Comparison of ENCODE assay signal across 20 mouse cellular contexts in the genomic region with DNA sequence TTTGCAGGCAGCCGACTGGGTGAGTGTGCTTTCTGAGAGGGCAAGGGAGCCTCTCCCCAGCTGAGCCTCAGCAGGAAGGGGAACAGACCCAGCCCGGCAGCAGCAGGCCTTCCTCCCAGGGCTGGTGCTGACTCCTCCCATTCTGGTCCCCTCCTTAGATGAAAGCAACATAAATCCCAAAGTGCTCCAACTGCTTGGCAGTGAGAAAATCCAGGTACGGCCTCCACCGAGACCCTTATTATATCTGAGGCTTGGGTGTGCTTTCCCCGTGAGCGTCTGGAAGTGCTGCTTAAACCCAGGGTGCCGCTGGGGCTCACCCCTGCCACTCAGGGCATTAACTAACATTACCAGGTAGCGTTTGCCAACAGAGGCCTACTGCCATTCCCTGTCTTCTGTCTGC. TPM values are rescaled to one million over a fixed set of nuclear protein-coding genes. Genes with fewer than 3 reads are reported as not detected.
DNase-seq lines count a peak whose midpoint lies in the region; ATAC-seq and TF ChIP-seq lines count a peak whose summit lies in the region.
"Had no signal": no experiment of that assay in that cellular context is flagged by ENCODE, and none has a peak within 500 bp of the region (broad histone marks: within the 10 kb centered on the region; RNA-seq: fewer than 3 reads in every experiment).

No protein-coding gene starts in this region.

- ATAC-seq in embryonic facial prominence, embryonic 11.5 days (replicated peaks; ENCODE audit: insufficient number of reproducible peaks, low FRiP score, low TSS enrichment, low read depth): no peak
- peak; percentile 44 for ATAC-seq in megakaryocyte, adult 5-6 weeks (ENCODE audit: poor library complexity, severe bottlenecking)
- no peak for ATAC-seq in lung, postnatal 0 days
- no peak for ATAC-seq in midbrain, embryonic 13.5 days
- ATAC-seq: Patski had no signal

- no peak overlapping the region for H3K4me2 ChIP-seq in embryonic facial prominence, embryonic 11.5 days (ENCODE audit: low read depth, low read length)
- H3K4me2 ChIP-seq in lung, postnatal 0 days (replicated peaks; ENCODE audit: low read depth, low read length): no peak overlapping the region
- no peak overlapping the region for H3K4me2 ChIP-seq in midbrain, embryonic 13.5 days (replicated peaks)
- H3K4me2 ChIP-seq: embryonic facial prominence, embryonic 12.5 days; neural tube, embryonic 13.5 days had no signal

- H3K4me1 ChIP-seq in embryonic facial prominence, embryonic 11.5 days (ENCODE audit: control insufficient read depth, insufficient read depth, low read length): peaks cover 3% of the 10 kb centered on the region; the same call in 1 of the 2 replicates
- H3K4me1 ChIP-seq in embryonic facial prominence, embryonic 10.5 days: peaks cover 27% of the 10 kb centered on the region
- peaks cover 12% of the 10 kb centered on the region; the same call in 1 of the 2 replicates for H3K4me1 ChIP-seq in lung, postnatal 0 days (ENCODE audit: insufficient read depth, low read depth, low read length)
- peaks cover 20% of the 10 kb centered on the region for H3K4me1 ChIP-seq in midbrain, embryonic 13.5 days (replicated peaks)

- no peaks in the 10 kb centered on the region for H3K9me3 ChIP-seq in embryonic facial prominence, embryonic 11.5 days (replicated peaks; ENCODE audit: control insufficient read depth, low read length)
- no peaks in the 10 kb centered on the region for H3K9me3 ChIP-seq in embryonic facial prominence, embryonic 10.5 days
- no peaks in the 10 kb centered on the region for H3K9me3 ChIP-seq in lung, postnatal 0 days (ENCODE audit: low read length)
- no peaks in the 10 kb centered on the region for H3K9me3 ChIP-seq in midbrain, embryonic 13.5 days
- H3K9me3 ChIP-seq: embryonic facial prominence, embryonic 12.5 days; neural tube, embryonic 13.5 days had no signal

- TF ChIP-seq EP300 in lung, postnatal 0 days (IDR thresholded peaks at IDR 0.05): no peak

- TF ChIP-seq CTCF in left cerebral cortex, adult 2 months (IDR thresholded peaks at IDR 0.05): no peak
- no peak for TF ChIP-seq CTCF in lung, postnatal 0 days (IDR thresholded peaks at IDR 0.05)

- H3K9ac ChIP-seq in embryonic facial prominence, embryonic 11.5 days (replicated peaks; ENCODE audit: low read length): no peak overlapping the region
- no peak overlapping the region for H3K9ac ChIP-seq in lung, postnatal 0 days (replicated peaks; ENCODE audit: low read depth)
- no peak overlapping the region for H3K9ac ChIP-seq in midbrain, embryonic 13.5 days (replicated peaks)
- H3K9ac ChIP-seq: embryonic facial prominence, embryonic 12.5 days; neural tube, embryonic 13.5 days had no signal

- no peak overlapping the region for H3K4me3 ChIP-seq in embryonic facial prominence, embryonic 11.5 days (ENCODE audit: low read depth, low read length)
- no peak overlapping the region for H3K4me3 ChIP-seq in embryonic facial prominence, embryonic 10.5 days
- no peak overlapping the region for H3K4me3 ChIP-seq in left cerebral cortex, adult 2 months
- no peak overlapping the region for H3K4me3 ChIP-seq in lung, postnatal 0 days (ENCODE audit: low read depth, low read length)
- H3K4me3 ChIP-seq in midbrain, embryonic 13.5 days (replicated peaks): no peak overlapping the region
- H3K4me3 ChIP-seq: embryonic facial prominence, embryonic 12.5 days; erythroblast, embryonic 14.5 days; neural tube, embryonic 13.5 days had no signal

- H3K36me3 ChIP-seq in embryonic facial prominence, embryonic 11.5 days (replicated peaks; ENCODE audit: control insufficient read depth, insufficient read depth, low read depth, low read length): peaks cover 2% of the 10 kb centered on the region
- H3K36me3 ChIP-seq in embryonic facial prominence, embryonic 10.5 days (replicated peaks): peaks cover 61% of the 10 kb centered on the region
- H3K36me3 ChIP-seq in lung, postnatal 0 days (ENCODE audit: insufficient read depth, low read length): peaks cover 40% of the 10 kb centered on the region; the same call in 1 of the 2 replicates
- peaks cover 48% of the 10 kb centered on the region for H3K36me3 ChIP-seq in midbrain, embryonic 13.5 days

- peak overlapping the region; percentile 22; the same call in 1 of the 2 replicates for H3K27ac ChIP-seq in embryonic facial prominence, embryonic 11.5 days (replicated peaks; ENCODE audit: low read depth, low read length)
- no peak overlapping the region; the same call in 1 of the 2 replicates for H3K27ac ChIP-seq in embryonic facial prominence, embryonic 10.5 days (replicated peaks)
- peak overlapping the region; percentile 16; the same call in 1 of the 2 replicates for H3K27ac ChIP-seq in left cerebral cortex, adult 2 months
- no peak overlapping the region for H3K27ac ChIP-seq in lung, postnatal 0 days (ENCODE audit: low read length)
- no peak overlapping the region for H3K27ac ChIP-seq in midbrain, embryonic 13.5 days
- H3K27ac ChIP-seq: embryonic facial prominence, embryonic 12.5 days; neural tube, embryonic 13.5 days had no signal

- DNase-seq in embryonic facial prominence, embryonic 11.5 days (ENCODE audit: low spot score): no peak
- DNase-seq in embryonic facial prominence, embryonic 10.5 days (ENCODE audit: low spot score): no peak
- DNase-seq in left cerebral cortex, adult 2 months (ENCODE audit: extremely low spot score in 1 of 2, low spot score in 2 of 2): no peak
- DNase-seq in left cerebral cortex, adult 9 months (ENCODE audit: low spot score in 2 of 2): no peak
- DNase-seq in lung, postnatal 0 days (ENCODE audit: low spot score): no peak
- no peak for DNase-seq in urinary bladder, postnatal 25 days (ENCODE audit: low spot score)
- DNase-seq: adrenal gland, adult 8-10 months; cerebellum, adult 8-10 months; heart, adult 18-20 months; heart, postnatal 36 days; kidney, adult 8-10 months; kidney, postnatal 14 days; liver; lung, postnatal 14 days had no signal

- H3K27me3 ChIP-seq in embryonic facial prominence, embryonic 11.5 days (ENCODE audit: control insufficient read depth, insufficient read depth, low read length): no peaks in the 10 kb centered on the region
- no peaks in the 10 kb centered on the region for H3K27me3 ChIP-seq in embryonic facial prominence, embryonic 10.5 days (replicated peaks; ENCODE audit: low read depth, poor library complexity, severe bottlenecking)
- no peaks in the 10 kb centered on the region for H3K27me3 ChIP-seq in lung, postnatal 0 days (replicated peaks; ENCODE audit: insufficient read depth, low read length)
- H3K27me3 ChIP-seq in midbrain, embryonic 13.5 days: no peaks in the 10 kb centered on the region
- H3K27me3 ChIP-seq: embryonic facial prominence, embryonic 12.5 days; neural tube, embryonic 13.5 days; Patski had no signal

- intact Hi-C loops in left cerebral cortex, adult 2 months (cut with DNase I): loop anchor here (2.0 kb wide), 1 partner anchor 21 kb away; a partner anchor contains a TSS

- WGBS in embryonic facial prominence, embryonic 11.5 days: 71% methylated on average over 8 of the region's 8 CpGs
- WGBS in embryonic facial prominence, embryonic 10.5 days: 63% methylated on average over 8 of the region's 8 CpGs
- 72% methylated on average over 8 of the region's 8 CpGs for WGBS in lung, postnatal 0 days
- 76% methylated on average over 8 of the region's 8 CpGs for WGBS in midbrain, embryonic 13.5 days

RNA-seq across cellular contexts. Expression of a gene that starts 20.7 kb away (rescaled TPM):
- polyA plus RNA-seq in embryonic facial prominence, embryonic 11.5 days (2014; fragmentation: Nextera tagmentation; extraction: Ambion mirVana): 110 TPM in 2 replicates
- polyA plus RNA-seq in embryonic facial prominence, embryonic 10.5 days (2016; fragmentation: Nextera tagmentation; extraction: Ambion mirVana): 112 and 116 TPM in 2 replicates
- total RNA-seq in left cerebral cortex, adult 2 months (2021): 10 to 100 TPM; 56.8 to 58.8 TPM
- total RNA-seq in megakaryocyte, adult 5-6 weeks (2015): 30.2 and 32.5 TPM in 2 replicates
- 89.8 and 106 TPM in 2 replicates for total RNA-seq in megakaryocyte, adult 5-6 weeks (2017)
- polyA plus RNA-seq in lung, postnatal 0 days (2015; fragmentation: Nextera tagmentation; extraction: Ambion mirVana): 223 and 230 TPM in 2 replicates
- 92.8 and 94.0 TPM in 2 replicates for polyA plus RNA-seq in midbrain, embryonic 13.5 days (2015; fragmentation: Nextera tagmentation; extraction: Ambion mirVana)

RNA-seq across cellular contexts. Expression of a gene that starts 20.8 kb away (rescaled TPM):
- 42.3 and 44.9 TPM in 2 replicates for polyA plus RNA-seq in embryonic facial prominence, embryonic 11.5 days (2014; fragmentation: Nextera tagmentation; extraction: Ambion mirVana)
- 54.3 and 54.8 TPM in 2 replicates for polyA plus RNA-seq in embryonic facial prominence, embryonic 10.5 days (2016; fragmentation: Nextera tagmentation; extraction: Ambion mirVana)
- total RNA-seq in left cerebral cortex, adult 2 months (2021): 10 to 100 TPM; 79.6 to 83.8 TPM
- 23.7 and 27.3 TPM in 2 replicates for total RNA-seq in megakaryocyte, adult 5-6 weeks (2015)
- 17.5 and 19.3 TPM in 2 replicates for total RNA-seq in megakaryocyte, adult 5-6 weeks (2017)
- 28.9 and 30.1 TPM in 2 replicates for polyA plus RNA-seq in lung, postnatal 0 days (2015; fragmentation: Nextera tagmentation; extraction: Ambion mirVana)
- polyA plus RNA-seq in midbrain, embryonic 13.5 days (2015; fragmentation: Nextera tagmentation; extraction: Ambion mirVana): 36.9 and 43.1 TPM in 2 replicates

Comparison
In these comparisons a context has a peak if more than half of its experiments do, and no peak if none do; other contexts are left out.
1. H3K27ac ChIP-seq: peak in embryonic facial prominence, embryonic 11.5 days (single experiment) and left cerebral cortex, adult 2 months (single experiment); none in embryonic facial prominence, embryonic 10.5 days (single experiment), lung, postnatal 0 days (single experiment) and midbrain, embryonic 13.5 days (single experiment).